Mouse (Mus musculus) kidney, postnatal 0 days (tissue): ENCODE measurements around the gene Gpr31b. TPM values are rescaled to one million over a fixed set of nuclear protein-coding genes. Genes with fewer than 3 reads are reported as not detected.
"Not testable (repeated sequence)": the region's sequence is repeated elsewhere in the genome, so short reads cannot be mapped to it uniquely, and the experiment has no call there.

Experiments
- ATAC-seq: fragments of 200-750 bp; cut with Nextera tagmentation; replicated peaks from 2 replicates; pipeline ENCODE4 v1.8.0; 2017; ENCODE audit warnings: low read depth, moderate number of reproducible peaks, moderate TSS enrichment, moderate library complexity; ENCODE audit not compliant: low FRiP score
- DNase-seq: peaks from one replicate; pipeline ENCODE4 v3.0.0-alpha.2; 2016; ENCODE audit warnings: low spot score
- H3K27ac ChIP-seq: fragments of 300-500 bp; sonication (generic); 2 replicates; pipeline ENCODE4 v1.5.1; 2014; ENCODE audit warnings: mild to moderate bottlenecking
- H3K27me3 ChIP-seq: fragments of 300-500 bp; sonication (generic); 2 replicates; pipeline ENCODE4 v1.6.1; 2014; ENCODE audit warnings: low read length, mixed read lengths; ENCODE audit not compliant: insufficient read depth
- H3K36me3 ChIP-seq: fragments of 300-500 bp; sonication (generic); 2 replicates; pipeline ENCODE4 v1.6.1; 2014; ENCODE audit warnings: low read length, mixed read lengths; ENCODE audit not compliant: insufficient read depth
- H3K4me1 ChIP-seq: fragments of 300-500 bp; sonication (generic); replicated peaks from 2 replicates; pipeline ENCODE4 v1.6.1; 2014; ENCODE audit warnings: antibody characterized with exemption, low read length, mixed read lengths; ENCODE audit not compliant: insufficient read depth
- H3K4me2 ChIP-seq: fragments of 300-500 bp; sonication (generic); 2 replicates; pipeline ENCODE4 v1.6.1; 2014; ENCODE audit warnings: mild to moderate bottlenecking, low read length, moderate library complexity, mixed read lengths
- H3K4me3 ChIP-seq: fragments of 300-500 bp; sonication (generic); replicated peaks from 2 replicates; pipeline ENCODE4 v1.5.1; 2014; ENCODE audit warnings: low read depth, low read length
- H3K9ac ChIP-seq: fragments of 300-500 bp; sonication (generic); 2 replicates; pipeline ENCODE4 v1.6.1; 2014; ENCODE audit warnings: low read depth, low read length
- H3K9me3 ChIP-seq: fragments of 300-500 bp; sonication (generic); replicated peaks from 2 replicates; pipeline ENCODE4 v1.6.1; 2016; ENCODE audit warnings: low read length, inconsistent platforms, mixed read lengths
- WGBS: fragments of 180-500 bp; shearing (Covaris S2); extraction: QIAGEN DNeasy Blood & Tissue Kit; methylation state at CpG from one replicate; pipeline ENCODE4 v1.1.7; 2014; 5-methylcytosine and 5-hydroxymethylcytosine counted together
- polyA plus RNA-seq: library from polyadenylated mRNA; unstranded; fragments of >200 nt; fragmentation: Nextera tagmentation; extraction: Ambion mirVana; gene quantifications from 2 replicates; pipeline ENCODE4 v1.2.1, GENCODE M21; 2015

The Gpr31b gene
- 0.10 and 0.12 TPM in 2 replicates for polyA plus RNA-seq

DNA sequence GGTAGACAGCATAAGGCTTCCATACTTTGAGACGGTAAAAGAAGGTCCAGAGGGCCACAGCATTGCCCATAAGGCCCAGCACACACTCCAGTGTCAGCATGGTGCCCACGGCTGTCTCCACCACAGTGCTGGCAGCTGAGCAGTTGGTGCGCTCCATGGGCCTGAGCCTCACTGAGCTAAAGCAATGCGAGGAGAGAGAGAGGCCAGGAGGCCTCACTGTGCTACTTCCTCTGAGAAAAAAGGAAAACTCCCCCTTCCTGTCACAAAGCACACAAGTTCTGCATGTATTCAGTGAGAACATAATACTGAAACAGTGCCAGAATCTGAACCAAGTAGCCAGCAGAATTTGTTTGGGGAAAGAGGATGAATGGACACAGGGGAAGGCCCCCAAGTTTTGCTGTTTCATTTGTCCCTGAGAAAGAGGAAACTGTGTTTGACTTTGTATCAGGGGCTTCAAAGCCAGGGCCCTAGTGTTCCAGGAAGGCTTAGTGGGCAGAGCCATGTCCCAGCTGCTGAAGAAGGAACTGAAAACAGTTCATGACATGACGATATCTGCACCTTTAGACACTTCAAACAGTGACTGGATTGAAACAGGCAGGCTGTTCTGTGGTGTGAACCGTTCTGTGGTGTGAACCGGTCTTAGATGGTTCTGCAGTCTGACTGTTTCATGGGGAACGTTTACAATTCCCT, at the start of gene Gpr31b:
Gene Gpr31b (minus strand): TSS at position 173 of the 690 bp plus-strand sequence.
- not testable (repeated sequence) for H3K27me3 ChIP-seq, H3K4me2 ChIP-seq, H3K4me3 ChIP-seq, H3K36me3 ChIP-seq, H3K4me1 ChIP-seq, DNase-seq, H3K9ac ChIP-seq, H3K9me3 ChIP-seq, H3K27ac ChIP-seq, ATAC-seq
- no CpG with 5 or more reads among the region's 8 CpGs for WGBS

DNA sequence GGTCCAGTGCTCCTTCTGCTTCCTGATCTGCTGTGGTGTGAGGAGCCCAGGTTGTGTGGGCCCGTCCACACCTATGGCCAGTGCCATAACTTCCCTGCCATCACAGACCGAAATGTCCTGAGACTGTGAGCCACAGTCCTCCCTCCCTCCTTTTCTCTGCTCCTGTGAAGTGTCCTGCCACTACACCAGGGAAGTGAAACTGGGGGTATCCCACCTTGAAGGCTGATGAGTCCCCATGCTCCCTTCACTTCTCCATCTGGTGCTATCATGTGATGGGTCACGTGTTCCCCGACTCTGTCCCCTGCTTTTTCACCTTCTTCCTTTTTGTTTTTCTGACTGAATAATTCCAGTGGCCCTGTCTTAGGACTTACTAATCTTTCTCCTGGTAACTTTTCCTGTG, 40.9 kb upstream of the Gpr31b start:
- H3K4me2 ChIP-seq, H3K4me1 ChIP-seq, H3K4me3 ChIP-seq, DNase-seq, H3K9me3 ChIP-seq, H3K27me3 ChIP-seq, H3K9ac ChIP-seq, H3K36me3 ChIP-seq, H3K27ac ChIP-seq: not testable (repeated sequence)
- ATAC-seq: peak; percentile 43; the same call in 1 of the 2 replicates
- no CpG with 5 or more reads among the region's 4 CpGs for WGBS

- 54% methylated on average over 5 of the region's 8 CpGs for WGBS
These were observed 40.1 kb upstream of the Gpr31b start for GRCm38 (mm10) chr17:13092100-13092764.

GRCm38 (mm10) chr17:13091510-13091909, 39.4 kb upstream of the Gpr31b start:
- not testable (repeated sequence) for H3K4me2 ChIP-seq, H3K36me3 ChIP-seq, H3K4me1 ChIP-seq, H3K4me3 ChIP-seq, H3K9me3 ChIP-seq, DNase-seq, H3K27ac ChIP-seq, ATAC-seq, H3K9ac ChIP-seq, H3K27me3 ChIP-seq
- WGBS: no CpG with 5 or more reads among the region's 1 CpGs

More at GRCm38 (mm10) chr17:13092100-13092764, 40.1 kb upstream of the Gpr31b start:
- not testable (repeated sequence) for H3K36me3 ChIP-seq, H3K4me1 ChIP-seq, H3K9me3 ChIP-seq, H3K4me3 ChIP-seq, H3K9ac ChIP-seq, H3K4me2 ChIP-seq, ATAC-seq, DNase-seq, H3K27ac ChIP-seq, H3K27me3 ChIP-seq

GRCm38 (mm10) chr17:13069227-13069626, 17.1 kb upstream of the Gpr31b start:
- 43% methylated on average over 3 of the region's 5 CpGs for WGBS
- not testable (repeated sequence) for H3K4me3 ChIP-seq, H3K36me3 ChIP-seq, ATAC-seq, DNase-seq, H3K27ac ChIP-seq, H3K4me2 ChIP-seq, H3K27me3 ChIP-seq, H3K4me1 ChIP-seq, H3K9me3 ChIP-seq, H3K9ac ChIP-seq

DNA sequence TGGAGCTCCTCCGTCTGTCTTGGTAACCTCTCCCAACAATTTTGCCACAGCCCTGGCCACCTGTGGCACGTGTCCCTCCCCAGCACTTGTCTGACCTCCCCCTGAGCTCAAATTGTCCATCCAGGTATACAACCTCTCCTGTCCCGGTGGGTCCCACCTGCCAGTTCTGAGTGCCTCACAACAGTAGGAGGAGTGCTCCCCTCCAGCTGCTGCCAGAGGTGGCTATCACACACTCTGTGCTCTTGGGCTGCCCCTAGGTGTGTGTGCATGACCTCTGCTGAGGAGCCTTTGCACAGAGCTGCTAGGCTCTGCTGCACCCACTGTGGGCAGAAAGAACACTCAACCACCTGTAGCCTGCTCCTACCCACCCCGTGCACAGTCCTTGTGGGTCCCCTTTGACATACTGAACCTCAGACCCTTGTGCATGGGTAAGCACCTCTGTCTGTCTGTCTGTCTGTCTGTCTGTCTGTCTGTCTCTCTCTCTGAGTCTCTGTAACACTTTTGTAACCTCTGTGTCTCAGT, 15.8 kb upstream of the Gpr31b start:
- WGBS: no CpG with 5 or more reads among the region's 4 CpGs
- not testable (repeated sequence) for DNase-seq, H3K4me1 ChIP-seq, H3K27ac ChIP-seq, H3K9me3 ChIP-seq, ATAC-seq, H3K9ac ChIP-seq, H3K27me3 ChIP-seq, H3K4me3 ChIP-seq, H3K4me2 ChIP-seq, H3K36me3 ChIP-seq

DNA sequence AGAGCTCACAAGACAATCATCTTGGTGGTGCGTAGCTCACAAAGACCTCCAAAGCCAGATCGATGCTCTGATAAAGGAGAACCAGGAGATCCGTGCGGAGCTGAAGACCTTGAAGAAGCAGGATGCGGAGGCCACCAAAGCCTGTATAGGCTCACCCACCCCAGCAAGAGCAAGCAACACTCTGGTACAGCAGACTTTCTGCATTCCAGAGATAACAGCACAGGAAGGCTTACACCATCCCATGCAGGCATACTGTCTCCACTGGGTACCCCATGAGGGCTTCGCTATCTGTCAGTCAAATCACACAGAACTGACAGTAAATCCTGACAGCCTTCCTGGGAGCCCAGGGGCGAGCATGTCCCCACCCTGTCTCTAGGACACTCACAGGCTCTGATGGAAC, 10.8 kb upstream of the Gpr31b start:
- not testable (repeated sequence) for H3K4me1 ChIP-seq, ATAC-seq, H3K36me3 ChIP-seq

DNA sequence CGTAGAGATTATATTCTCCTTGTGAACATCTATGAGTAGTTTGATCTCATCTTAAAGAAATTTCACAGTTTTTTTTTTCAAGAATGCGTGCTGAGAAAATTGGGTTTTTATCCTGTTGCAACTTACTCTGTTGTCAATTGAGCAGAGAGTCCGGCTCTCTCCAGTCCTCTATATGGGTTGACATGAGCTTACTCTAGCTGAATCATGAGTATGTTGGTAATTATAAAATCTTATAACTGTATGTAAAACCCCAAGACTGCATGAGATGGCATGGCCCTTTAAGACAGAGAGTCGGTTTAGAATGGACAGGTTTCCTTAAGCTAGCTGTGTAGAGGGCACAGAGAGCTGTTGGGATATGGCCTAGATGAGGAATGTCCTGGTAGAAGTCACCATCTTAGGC, 8.7 kb upstream of the Gpr31b start, which contains the start of gene Tcp10b:
Gene Tcp10b (plus strand): TSS at position 301 of the 400 bp plus-strand sequence.
- H3K27me3 ChIP-seq, H3K4me3 ChIP-seq, ATAC-seq, H3K4me1 ChIP-seq, H3K4me2 ChIP-seq, H3K27ac ChIP-seq, DNase-seq, H3K9me3 ChIP-seq, H3K36me3 ChIP-seq, H3K9ac ChIP-seq: not testable (repeated sequence)
- 90% methylated on average over 4 of the region's 4 CpGs for WGBS

More for the DNA sequence above, 10.8 kb upstream of the Gpr31b start:
- H3K27ac ChIP-seq, H3K4me2 ChIP-seq, H3K4me3 ChIP-seq, H3K9me3 ChIP-seq, H3K9ac ChIP-seq, DNase-seq, H3K27me3 ChIP-seq: not testable (repeated sequence)
- 100% methylated on average over 2 of the region's 7 CpGs for WGBS
